Mouse (Mus musculus) adrenal gland (tissue): ENCODE measurements at regions not wholly inside any gene's neighbourhood (a gene's known extent, or its start where the extent isn't known, plus 50 kb on each side); places are given as distances from the start of the nearest gene placed in this dataset.
"Not testable (repeated sequence)": the region's sequence is repeated elsewhere in the genome, so short reads cannot be mapped to it uniquely, and the experiment has no call there.

Source experiments
- intact Hi-C: fragments of 180-260 bp; cut with DNase I; formaldehyde crosslinking; loops from one replicate; pipeline ENCODE4 v1.15.1; 2025

- intact Hi-C loops = not testable (repeated sequence)
These were observed 535.8 kb downstream of the Mat2b start for GRCm38 (mm10) chr11:40159161-40159560.

- intact Hi-C loops = loop anchor here (2.0 kb wide), 1 partner anchor 561 kb away; no protein-coding TSS in a partner anchor
These were observed 545.7 kb downstream of the Mat2b start for GRCm38 (mm10) chr11:40149312-40149711.

- intact Hi-C loops = no loop called here
These were observed 557.2 kb downstream of the Mat2b start for GRCm38 (mm10) chr11:40137803-40138202.

GRCm38 (mm10) chr11:40102613-40103012 lies 592.4 kb downstream of the Mat2b start:
- intact Hi-C loops = no loop called here

- intact Hi-C loops = no loop called here
These were observed 620.7 kb downstream of the Mat2b start for GRCm38 (mm10) chr11:40074317-40074716.

GRCm38 (mm10) chr11:40050503-40050902 lies 644.5 kb downstream of the Mat2b start:
- intact Hi-C loops = no loop called here

GRCm38 (mm10) chr11:40027511-40027910 lies 667.5 kb downstream of the Mat2b start:
- intact Hi-C loops = no loop called here

- intact Hi-C loops = no loop called here
These were observed 695.5 kb downstream of the Mat2b start for GRCm38 (mm10) chr11:39999483-39999882.

- intact Hi-C loops = no loop called here
These were observed 696.4 kb downstream of the Mat2b start for GRCm38 (mm10) chr11:39998612-39999011.

- intact Hi-C loops = no loop called here
These were observed 722.4 kb downstream of the Mat2b start for GRCm38 (mm10) chr11:39972585-39972984.

- intact Hi-C loops = no loop called here
These were observed 731.3 kb downstream of the Mat2b start for GRCm38 (mm10) chr11:39963705-39964104.

- intact Hi-C loops = no loop called here
These were observed 740.6 kb downstream of the Mat2b start for GRCm38 (mm10) chr11:39954426-39954825.

- intact Hi-C loops = no loop called here
These were observed 750.8 kb downstream of the Mat2b start for GRCm38 (mm10) chr11:39944196-39944595.

GRCm38 (mm10) chr11:39934216-39934615 lies 760.8 kb downstream of the Mat2b start:
- intact Hi-C loops = no loop called here

GRCm38 (mm10) chr11:39923977-39924527 lies 771.0 kb downstream of the Mat2b start:
- intact Hi-C loops = no loop called here

GRCm38 (mm10) chr11:39917716-39918347 lies 777.2 kb downstream of the Mat2b start:
- intact Hi-C loops = no loop called here

GRCm38 (mm10) chr11:39899644-39900225 lies 795.3 kb downstream of the Mat2b start:
- intact Hi-C loops = no loop called here

GRCm38 (mm10) chr11:39883305-39883704 lies 811.7 kb downstream of the Mat2b start:
- intact Hi-C loops = no loop called here

GRCm38 (mm10) chr11:39868451-39868979 lies 826.5 kb downstream of the Mat2b start:
- intact Hi-C loops = no loop called here
